Mouse (Mus musculus) brain, embryonic 14.5 days (tissue): ENCODE measurements around the gene Coro1b. TPM values are rescaled to one million over a fixed set of nuclear protein-coding genes. Genes with fewer than 3 reads are reported as not detected.
A peak's percentile ranks its signal among the peaks of the same experiment; 100 is the strongest.
"Not testable (repeated sequence)": the region's sequence is repeated elsewhere in the genome, so short reads cannot be mapped to it uniquely, and the experiment has no call there.

Source experiments
- DNase-seq: peaks from one replicate; pipeline ENCODE4 v3.0.0-alpha.2; 2011; ENCODE audit warnings: low read depth
- CTCF ChIP-seq: fragments of 200-500 bp; IDR thresholded peaks from 2 replicates; pipeline ENCODE4 v1.5.1; 2012; ENCODE audit warnings: inconsistent platforms, mild to moderate bottlenecking, moderate library complexity, borderline replicate concordance; ENCODE audit not compliant: insufficient read depth, insufficient read length; ENCODE audit errors: extremely low read depth
- POLR2A ChIP-seq: fragments of 200-500 bp; IDR thresholded peaks from 2 replicates; pipeline ENCODE4 v1.6.1; 2012; ENCODE audit warnings: mild to moderate bottlenecking, inconsistent platforms, borderline replicate concordance; ENCODE audit not compliant: poor library complexity, insufficient read depth, insufficient read length, severe bottlenecking; ENCODE audit errors: extremely low read depth
- polyA plus RNA-seq: library from polyadenylated mRNA; depleted of rRNA; stranded (reverse); fragments of >200 nt; gene quantifications from 2 replicates; pipeline ENCODE4 v1.2.3, GENCODE M21; 2012

The Coro1b gene
- polyA plus RNA-seq, 1 experiment, result 210 TPM

- TF ChIP-seq CTCF, result no peak
- no peak for TF ChIP-seq POLR2A
- no peak for DNase-seq
Observed at GRCm38 (mm10) chr19:4134354-4134753, 14.1 kb upstream of the Coro1b start.

- DNase-seq, result not testable (repeated sequence)
Observed at GRCm38 (mm10) chr19:4135229-4135962, 13.0 kb upstream of the Coro1b start.

DNA sequence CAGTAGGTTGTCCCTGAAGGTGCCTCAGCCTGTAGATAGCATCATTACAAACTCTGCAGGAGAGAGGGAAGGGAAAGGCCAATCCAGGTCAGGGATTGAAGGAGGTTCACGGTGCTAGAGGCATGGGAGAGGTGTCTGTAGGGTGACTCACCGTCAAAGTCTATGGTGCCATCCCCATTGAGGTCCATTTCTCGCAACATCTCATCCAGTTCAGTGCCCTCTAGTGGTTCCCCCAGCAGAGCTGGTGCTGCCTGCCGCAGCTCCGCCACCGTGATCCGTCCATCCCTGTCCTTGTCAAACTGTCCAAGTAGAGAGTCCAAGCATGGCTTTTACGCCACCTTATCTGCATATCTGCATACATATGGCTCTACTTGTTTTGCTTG, 12.5 kb upstream of the Coro1b start:
- TF ChIP-seq CTCF, result peak; percentile 16; the same call in 1 of the 2 replicates

DNA sequence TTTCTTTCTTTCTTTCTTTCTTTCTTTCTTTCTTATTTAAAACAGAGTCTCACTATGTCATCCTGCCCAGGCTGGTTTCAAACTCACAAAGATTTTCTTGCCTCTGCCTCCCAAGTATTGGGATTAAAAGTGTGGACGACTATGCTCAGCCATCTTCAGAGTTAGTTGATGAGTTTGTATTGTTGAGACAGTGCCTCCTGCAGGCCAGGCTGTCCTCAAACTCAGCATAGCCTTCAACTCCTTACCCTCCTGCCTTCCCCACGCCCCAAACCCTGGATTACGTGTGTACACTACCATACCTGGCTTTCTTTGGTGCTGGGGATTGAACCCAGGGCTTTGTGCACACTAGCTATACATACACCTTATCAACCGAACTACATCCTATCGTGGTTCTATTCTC, 12.0 kb upstream of the Coro1b start:
- no peak for DNase-seq
- no peak for TF ChIP-seq POLR2A
- no peak for TF ChIP-seq CTCF

More for the DNA sequence above, 12.5 kb upstream of the Coro1b start:
- DNase-seq, result not testable (repeated sequence)

GRCm38 (mm10) chr19:4137913-4138312, 10.5 kb upstream of the Coro1b start:
- DNase-seq, result no peak
- TF ChIP-seq CTCF (no peak), POLR2A (no peak)

DNA sequence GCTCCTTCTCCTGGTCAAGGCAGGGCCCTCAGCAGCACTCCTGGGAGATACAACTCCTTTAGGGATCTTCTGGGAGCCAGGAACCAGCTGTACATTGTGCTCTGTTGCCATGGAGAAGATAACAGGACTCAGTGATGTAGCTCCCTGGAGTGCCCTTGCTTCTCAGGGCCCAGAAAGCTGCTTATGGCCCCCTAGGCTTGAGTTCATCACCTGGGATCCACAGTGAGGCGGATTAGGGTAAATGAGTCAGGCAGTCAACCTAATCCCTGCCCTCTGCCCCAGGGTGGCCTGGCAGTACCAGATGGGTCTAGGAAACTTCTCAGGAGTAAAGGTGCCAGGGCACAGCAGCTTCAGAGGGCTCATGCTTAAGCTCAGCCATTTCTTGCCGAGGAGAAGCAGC, 9.0 kb upstream of the Coro1b start, which contains the start of gene Gpr152:
Gpr152 (plus strand) TSS at position 342 of the 400 bp plus-strand sequence.
- no peak for DNase-seq
- TF ChIP-seq CTCF, result no peak
- TF ChIP-seq POLR2A, result no peak

DNA sequence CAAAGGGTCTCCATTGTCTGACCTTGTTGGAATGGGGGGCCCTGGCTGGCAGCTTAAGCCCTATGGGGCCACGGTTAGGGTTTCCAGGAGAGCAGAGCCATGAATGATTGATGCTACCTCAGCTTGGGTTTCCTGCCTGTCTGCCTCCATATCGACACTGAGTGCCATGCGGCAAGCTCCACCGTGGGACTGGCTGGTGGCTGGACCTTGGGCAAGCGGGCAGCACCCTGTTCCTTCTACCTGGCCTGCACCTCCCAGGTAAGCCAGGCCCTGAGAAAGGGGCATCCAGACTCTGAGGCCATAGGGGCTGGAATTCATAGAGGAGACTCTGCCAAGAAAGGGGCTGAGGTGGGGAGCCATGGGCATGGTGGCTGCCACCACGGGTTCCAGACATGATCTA, 8.3 kb upstream of the Coro1b start:
- DNase-seq, result no peak
- TF ChIP-seq POLR2A (no peak), CTCF (no peak)

GRCm38 (mm10) chr19:4142416-4143173, 5.8 kb upstream of the Coro1b start:
- TF ChIP-seq CTCF (no peak), POLR2A (no peak)
- DNase-seq, result no peak

GRCm38 (mm10) chr19:4143759-4144268, 4.6 kb upstream of the Coro1b start, which contains the start of gene Cabp4:
Gene Cabp4 (minus strand): TSS chr19:4144033.
- no peak for DNase-seq
- TF ChIP-seq CTCF (no peak), POLR2A (no peak)

DNA sequence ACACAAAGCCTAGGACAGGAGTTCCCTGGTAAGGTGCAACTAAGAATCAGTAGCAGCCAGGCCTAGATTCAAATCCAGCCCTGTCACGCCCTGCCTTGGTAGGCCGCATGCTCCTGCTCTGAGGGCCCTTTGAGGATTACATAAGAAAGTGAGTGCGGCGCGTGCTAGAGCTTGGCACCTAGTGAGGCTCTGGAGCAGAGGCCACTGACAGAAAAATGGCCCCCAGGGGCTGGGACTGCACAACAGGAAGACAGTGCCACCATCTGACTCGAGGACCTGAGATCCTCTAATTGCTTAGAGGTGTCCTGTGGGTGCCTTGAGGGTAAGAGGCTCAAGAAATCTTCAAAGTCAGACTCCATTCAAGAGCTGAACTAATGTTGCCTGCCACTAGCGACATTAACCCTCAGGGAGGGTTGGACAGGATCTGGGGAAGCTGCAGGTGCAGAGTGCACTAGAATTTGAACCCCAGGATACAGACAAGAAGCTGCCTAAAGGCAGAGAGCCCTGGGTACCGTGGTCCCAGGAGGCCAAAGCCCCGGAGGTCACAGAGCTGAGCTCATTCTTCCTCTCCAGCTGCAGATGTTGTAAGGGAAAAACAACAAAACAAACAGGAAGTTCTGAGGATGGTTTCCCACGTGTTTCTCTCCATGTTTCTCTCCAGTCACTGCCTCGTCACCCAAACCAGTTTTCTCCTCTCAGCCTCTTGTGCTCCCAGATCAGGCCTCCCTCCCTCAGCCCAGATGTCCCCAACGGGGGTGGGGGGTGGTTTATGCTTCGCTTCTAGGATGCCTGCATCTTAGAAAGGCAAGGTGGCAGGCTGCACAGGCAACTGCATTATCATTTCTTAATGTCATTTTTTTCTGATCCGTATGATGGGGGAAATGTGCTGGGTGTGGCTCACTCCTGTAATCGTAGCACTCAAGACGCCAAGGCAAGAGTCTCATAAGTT, 3.6 kb upstream of the Coro1b start:
- TF ChIP-seq CTCF (no peak), POLR2A (no peak)
- DNase-seq, result no peak

DNA sequence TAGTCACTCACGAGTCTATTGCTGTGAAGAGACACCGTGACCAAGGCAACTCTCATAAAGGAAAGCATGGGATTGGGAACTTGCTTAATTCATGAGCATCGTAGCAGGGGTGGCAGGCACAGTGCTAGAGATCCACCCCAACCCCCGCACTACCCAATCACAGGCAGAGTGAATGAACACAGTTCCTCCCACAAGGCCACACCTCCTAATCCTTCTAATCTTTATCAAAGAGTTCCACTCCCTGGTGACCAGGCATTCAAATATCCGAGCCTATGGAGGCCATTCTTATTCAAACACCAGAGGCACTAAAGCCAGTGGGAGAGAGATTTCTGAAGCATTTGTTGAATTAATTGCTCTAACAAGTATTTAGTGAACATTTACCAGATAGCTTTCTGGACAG, 2.5 kb upstream of the Coro1b start:
- no peak for DNase-seq
- TF ChIP-seq POLR2A (no peak), CTCF (no peak)

DNA sequence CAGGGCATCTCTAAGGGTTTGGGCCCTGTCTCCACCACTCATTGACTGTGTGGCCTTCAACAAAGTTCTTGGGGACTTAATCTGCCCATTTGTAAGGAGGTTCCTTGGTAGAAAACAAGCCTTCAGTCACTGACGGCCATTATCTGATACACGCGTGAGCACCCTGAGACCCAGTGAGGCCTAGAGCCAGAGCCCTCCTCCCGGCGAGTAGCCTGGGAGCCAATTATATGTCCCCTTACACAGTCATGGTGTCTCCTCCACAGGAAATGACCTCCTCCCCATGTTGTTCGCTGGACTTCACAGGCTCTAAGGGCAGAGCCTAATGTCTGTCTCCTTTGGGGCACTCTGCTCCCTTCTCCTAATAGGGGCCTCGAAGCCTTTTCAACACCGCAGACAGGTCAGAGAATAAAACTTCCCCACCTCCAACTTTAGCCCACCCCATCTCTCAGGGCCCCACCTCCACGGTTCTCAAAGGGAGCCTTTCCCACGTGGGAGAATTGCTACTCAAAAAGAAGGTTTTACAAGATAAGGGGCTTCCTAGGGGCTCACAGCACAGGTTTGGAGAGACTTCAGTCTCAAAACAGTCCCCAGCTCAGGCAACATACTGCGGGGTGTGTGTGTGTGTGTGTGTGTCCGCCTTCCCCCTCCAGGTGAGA, 1.9 kb upstream of the Coro1b start:
- DNase-seq, result no peak
- TF ChIP-seq POLR2A, result no peak
- TF ChIP-seq CTCF, result no peak
